Mouse (Mus musculus) brain, embryonic 14.5 days (tissue): ENCODE data around the gene Myh6.

ENCODE experiments used
- CTCF ChIP-seq: fragments of 200-500 bp; IDR thresholded peaks from 2 replicates; pipeline ENCODE4 v1.5.1; 2012; ENCODE audit warnings: inconsistent platforms, mild to moderate bottlenecking, moderate library complexity, borderline replicate concordance; ENCODE audit not compliant: insufficient read depth, insufficient read length; ENCODE audit errors: extremely low read depth
- POLR2A ChIP-seq: fragments of 200-500 bp; IDR thresholded peaks from 2 replicates; pipeline ENCODE4 v1.6.1; 2012; ENCODE audit warnings: mild to moderate bottlenecking, inconsistent platforms, borderline replicate concordance; ENCODE audit not compliant: poor library complexity, insufficient read depth, insufficient read length, severe bottlenecking; ENCODE audit errors: extremely low read depth

GRCm38 (mm10) chr14:54950493-54950892, 16.2 kb downstream of the Myh6 start:
- TF ChIP-seq CTCF (no peak), POLR2A (no peak)
